Mouse (Mus musculus): ENCODE measurements around the gene Dll4.
A peak's percentile ranks its signal among the peaks of the same experiment; 100 is the strongest.

Gene Dll4

DNA sequence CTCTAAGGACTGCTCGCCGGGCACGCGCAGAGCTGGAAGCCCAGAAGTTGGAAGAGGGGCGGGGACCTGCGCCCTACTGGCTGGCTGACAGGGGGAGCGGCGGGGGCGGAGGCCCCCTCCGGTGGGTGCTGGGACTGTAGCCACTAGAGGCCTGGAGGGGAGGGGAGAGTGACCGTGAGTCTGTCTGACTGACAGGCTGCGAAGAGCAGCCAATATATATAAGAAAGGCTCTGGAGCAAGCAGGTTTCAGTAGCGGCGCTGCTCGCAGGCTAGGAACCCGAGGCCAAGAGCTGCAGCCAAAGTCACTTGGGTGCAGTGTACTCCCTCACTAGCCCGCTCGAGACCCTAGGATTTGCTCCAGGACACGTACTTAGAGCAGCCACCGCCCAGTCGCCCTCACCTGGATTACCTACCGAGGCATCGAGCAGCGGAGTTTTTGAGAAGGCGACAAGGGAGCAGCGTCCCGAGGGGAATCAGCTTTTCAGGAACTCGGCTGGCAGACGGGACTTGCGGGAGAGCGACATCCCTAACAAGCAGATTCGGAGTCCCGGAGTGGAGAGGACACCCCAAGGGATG is at the start of gene Dll4:
Gene Dll4 (plus strand): TSS at position 217 of the 576 bp plus-strand sequence.
- DNase-seq (ENCODE audit: low read depth, low spot score) = peak; percentile 47

DNA sequence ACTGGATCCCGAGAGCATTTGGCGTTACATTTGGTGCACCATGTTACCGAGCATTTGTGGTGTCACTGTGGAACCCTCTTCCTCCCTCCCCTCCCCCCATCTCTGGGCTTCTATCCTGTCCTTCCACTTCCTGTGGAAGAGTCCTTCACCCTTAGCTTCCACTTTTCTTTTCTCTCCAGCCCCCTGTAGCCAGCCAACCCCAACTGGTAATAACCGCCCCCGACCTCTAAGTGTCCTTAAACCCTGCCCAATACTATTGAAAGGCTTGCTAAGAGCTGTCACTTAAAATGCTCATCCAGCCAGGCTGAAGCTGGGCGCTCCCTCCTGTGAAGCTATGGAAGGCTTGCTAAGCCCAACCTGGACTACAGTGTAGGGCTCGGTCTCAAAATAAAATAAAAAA is 48.7 kb upstream of the Dll4 start:
- no peak for DNase-seq (ENCODE audit: low read depth, low spot score)

DNA sequence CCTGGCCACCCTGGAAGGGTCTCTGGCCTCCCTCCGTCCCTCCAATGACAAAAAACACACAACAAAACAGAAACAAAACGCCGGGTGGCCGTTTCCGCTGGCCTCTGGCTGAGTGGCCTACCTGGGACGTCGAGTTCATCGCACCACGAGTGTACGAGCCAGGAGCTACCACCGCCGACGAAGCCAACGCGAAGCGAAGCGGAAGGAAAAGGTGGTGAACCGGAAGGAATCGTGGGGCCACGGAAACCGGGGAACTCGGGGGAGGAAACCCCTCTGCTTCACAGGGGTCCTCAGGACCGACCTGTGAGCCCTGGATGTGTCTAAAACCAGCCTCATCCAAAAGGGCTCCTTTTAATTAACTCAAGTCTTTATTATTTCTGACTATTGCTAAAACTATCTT is 47.8 kb upstream of the Dll4 start:
- DNase-seq (ENCODE audit: low read depth, low spot score) = no peak

DNA sequence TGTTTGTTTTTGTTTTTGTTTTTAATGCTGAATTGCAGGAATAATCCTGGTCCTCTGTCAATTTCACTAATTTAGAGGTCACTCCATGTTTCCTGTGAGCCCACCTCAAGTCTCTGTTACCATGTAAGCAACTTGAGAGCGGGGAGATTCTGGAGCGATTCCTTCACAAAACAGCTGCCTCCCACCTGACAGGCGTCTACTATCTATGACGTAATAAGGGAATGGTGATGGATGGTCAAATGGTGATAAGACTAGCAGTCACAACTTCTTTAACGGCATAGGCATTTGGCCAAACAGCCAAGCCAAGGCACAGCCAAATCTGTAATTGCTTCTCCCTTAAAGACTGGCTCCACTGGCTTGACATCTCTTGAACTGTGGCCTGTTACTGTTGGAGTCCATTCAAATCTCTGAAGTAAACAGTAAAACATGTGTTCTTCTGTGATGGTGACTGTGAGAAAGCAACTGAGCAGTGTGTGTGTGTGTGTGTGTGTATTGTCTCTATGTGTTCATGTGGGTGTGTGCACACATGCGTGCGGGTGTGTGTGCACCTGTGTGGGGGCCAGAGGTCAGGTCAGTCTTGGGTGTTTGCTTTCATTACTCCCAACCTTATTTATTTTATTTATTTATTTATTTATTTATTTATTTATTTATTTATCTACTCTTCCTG is 43.6 kb upstream of the Dll4 start:
- no peak for DNase-seq (ENCODE audit: low read depth, low spot score)

DNA sequence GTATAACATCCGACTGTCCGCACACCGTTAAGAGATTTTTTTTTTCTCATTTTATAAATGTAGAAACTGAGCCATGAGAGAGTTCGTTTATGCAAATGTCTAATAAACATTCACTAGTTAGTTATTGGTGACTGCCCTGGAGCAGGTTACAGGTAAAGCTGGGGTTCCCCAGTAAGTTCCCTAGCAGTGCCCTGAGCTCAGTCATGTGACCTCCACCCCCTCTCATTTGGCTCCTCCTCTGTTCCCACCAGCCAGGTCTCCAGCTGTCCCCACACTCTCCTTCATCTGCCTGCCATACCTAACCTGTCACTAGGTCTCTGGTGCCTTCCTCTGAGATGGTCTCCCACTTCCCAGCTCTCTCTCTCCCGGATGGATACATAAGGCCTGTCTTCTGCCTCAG is 38.2 kb upstream of the Dll4 start:
- DNase-seq (ENCODE audit: low read depth, low spot score) = no peak

DNA sequence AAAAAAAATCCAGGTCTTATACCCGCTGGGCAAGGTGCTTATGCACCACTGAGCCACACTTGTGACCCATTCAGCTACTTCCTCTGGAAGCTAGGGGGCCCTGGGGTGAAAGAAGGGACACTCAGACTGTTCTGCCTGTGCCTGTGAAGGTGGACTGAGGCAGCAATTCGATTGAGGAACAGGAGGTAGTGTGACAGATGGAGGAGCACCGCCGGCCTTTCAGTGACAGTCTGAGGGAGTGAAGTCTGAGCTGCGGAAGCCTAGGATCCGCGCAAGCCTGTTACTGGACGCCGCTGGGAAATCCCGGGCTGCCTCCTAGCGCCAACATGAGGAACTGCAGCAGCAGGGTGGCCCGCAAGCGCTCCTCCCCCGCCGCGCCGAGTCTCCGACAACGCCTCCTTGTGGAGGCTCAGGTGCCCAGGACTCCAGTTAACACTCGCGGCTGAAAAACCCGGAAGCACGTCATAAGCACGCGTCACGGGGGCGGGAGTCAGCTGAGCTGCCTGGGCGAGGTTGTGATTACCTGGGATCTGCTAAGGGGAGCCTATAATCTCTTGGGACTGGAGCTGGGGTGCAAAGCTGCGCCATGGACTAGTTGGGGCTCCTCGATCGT is 37.2 kb upstream of the Dll4 start, which contains the start of gene Vps18:
Gene Vps18 (plus strand): TSS at position 471 of the 613 bp plus-strand sequence.
- DNase-seq (ENCODE audit: low read depth, low spot score) = peak; percentile 97

DNA sequence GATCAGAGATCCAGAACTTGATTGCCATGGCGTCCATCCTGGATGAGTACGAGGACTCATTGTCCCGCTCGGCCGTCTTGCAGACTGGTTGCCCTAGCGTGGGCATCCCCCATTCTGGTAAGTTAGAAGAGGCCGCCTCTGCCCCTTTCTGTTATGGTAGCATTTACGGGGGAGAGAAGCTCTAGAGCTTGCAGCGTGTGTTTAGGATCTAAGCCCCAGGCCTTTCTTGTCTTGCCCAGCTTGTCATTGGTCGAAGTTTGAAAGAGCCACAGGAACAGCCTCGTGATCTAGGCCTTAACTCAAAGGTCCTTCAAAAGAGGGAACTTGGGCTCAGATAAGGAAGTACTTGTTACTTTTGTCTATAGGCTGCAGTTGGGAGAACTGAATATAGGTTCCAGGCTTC is 36.6 kb upstream of the Dll4 start:
- no peak for DNase-seq (ENCODE audit: low read depth, low spot score)

DNA sequence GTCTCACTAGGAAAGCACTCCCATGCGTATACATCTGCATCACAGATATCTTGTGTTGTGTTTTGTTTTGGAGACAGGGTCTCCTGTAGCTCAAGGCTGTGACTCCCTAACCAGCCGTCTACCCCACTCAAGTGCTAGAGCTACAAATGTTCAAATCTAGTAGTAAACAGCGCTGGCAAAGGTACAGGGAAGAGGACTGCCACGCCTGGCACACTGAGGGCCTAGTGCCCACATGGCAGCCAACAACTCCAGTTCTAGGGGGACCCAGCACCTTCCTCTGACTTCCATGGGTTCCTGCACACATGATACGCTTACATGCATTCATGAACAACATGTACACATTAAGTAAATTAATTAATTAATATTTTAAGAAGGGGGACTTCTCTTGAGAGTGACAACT is 33.3 kb upstream of the Dll4 start:
- no peak for DNase-seq (ENCODE audit: low read depth, low spot score)

DNA sequence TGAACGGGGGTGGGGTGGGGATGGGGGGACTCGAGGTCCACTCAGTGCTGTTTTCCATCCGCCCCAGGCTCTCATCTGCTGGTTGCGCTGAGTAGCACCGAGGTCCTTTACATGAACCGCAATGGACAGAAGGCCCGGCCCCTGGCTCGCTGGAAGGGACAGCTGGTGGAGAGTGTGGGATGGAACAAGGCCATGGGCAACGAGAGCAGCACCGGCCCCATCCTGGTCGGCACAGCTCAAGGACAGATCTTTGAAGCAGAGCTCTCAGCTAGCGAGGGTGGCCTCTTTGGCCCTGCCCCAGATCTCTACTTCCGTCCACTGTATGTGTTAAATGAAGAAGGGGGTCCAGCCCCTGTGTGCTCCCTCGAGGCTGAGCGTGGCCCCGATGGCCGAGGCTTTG is 32.7 kb upstream of the Dll4 start:
- DNase-seq (ENCODE audit: low read depth, low spot score) = no peak

DNA sequence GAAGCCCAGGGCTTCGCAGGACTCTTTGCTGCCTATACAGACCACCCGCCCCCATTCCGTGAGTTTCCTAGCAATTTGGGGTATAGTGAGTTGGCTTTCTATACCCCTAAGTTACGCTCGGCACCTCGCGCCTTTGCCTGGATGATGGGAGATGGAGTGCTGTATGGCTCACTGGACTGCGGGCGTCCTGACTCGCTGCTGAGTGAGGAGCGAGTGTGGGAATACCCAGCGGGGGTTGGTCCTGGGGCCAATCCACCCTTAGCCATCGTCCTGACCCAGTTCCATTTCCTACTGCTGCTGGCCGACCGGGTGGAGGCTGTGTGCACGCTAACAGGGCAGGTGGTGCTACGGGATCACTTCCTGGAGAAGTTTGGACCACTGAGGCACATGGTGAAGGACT is 32.3 kb upstream of the Dll4 start:
- no peak for DNase-seq (ENCODE audit: low read depth, low spot score)

DNA sequence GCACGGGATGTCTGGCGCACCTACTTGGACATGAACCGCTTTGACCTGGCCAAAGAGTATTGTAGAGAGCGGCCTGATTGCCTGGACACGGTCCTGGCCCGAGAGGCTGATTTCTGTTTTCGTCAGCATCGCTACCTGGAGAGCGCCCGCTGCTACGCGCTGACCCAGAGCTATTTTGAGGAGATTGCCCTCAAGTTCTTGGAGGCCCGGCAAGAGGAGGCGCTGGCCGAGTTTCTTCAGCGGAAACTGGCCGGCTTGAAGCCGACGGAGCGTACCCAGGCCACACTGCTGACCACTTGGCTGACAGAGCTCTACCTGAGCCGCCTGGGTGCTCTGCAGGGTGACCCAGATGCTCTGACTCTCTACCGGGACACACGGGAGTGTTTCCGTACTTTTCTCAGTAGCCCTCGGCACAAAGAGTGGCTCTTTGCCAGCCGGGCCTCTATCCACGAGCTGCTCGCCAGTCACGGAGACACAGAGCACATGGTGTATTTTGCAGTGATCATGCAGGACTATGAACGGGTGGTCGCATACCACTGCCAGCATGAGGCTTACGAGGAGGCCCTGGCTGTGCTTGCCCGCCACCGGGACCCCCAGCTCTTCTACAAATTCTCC is 31.7 kb upstream of the Dll4 start:
- no peak for DNase-seq (ENCODE audit: low read depth, low spot score)

DNA sequence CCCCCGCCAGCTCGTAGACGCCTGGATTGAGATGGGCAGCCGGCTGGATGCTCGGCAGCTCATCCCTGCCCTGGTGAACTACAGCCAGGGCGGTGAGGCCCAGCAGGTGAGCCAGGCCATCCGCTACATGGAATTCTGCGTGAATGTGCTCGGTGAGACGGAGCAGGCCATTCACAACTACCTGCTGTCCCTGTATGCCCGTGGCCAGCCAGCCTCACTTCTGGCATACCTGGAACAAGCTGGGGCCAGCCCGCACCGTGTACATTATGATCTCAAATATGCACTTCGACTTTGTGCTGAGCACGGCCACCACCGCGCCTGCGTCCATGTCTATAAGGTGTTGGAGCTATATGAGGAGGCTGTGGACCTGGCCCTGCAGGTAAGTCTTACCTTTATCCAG is 31.2 kb upstream of the Dll4 start:
- DNase-seq (ENCODE audit: low read depth, low spot score) = no peak

DNA sequence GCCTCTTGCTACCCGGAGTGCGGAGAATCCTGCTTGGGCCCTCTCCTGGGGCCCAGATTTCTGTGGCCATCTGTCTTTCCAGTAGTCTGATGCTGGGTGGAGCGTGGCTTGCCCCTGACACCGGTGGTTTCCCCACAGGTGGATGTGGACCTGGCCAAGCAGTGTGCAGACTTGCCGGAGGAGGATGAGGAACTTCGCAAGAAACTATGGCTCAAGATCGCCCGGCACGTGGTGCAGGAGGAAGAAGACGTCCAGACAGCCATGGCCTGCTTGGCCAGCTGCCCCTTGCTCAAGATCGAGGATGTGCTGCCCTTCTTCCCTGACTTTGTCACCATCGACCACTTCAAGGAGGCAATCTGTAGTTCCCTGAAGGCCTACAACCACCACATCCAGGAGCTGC is 28.8 kb upstream of the Dll4 start:
- DNase-seq (ENCODE audit: low read depth, low spot score) = no peak

DNA sequence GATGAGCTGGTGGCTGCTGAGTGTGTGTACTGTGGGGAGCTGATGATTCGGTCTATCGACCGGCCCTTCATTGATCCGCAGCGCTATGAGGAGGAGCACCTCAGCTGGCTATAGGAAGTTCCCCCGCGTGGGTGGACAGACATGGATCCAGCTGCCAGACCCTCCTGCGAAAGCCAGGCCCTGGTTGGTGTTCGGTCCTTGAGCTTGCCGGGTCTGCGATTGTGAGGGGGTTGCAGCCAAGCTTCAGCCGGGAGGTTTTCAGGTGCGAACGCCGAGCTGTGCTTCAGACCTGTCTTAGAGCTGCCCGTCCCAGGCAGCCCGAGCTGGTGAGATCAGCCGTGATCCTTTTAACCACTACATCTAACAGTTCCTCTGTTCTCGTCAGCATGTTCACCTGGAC is 28.1 kb upstream of the Dll4 start:
- no peak for DNase-seq (ENCODE audit: low read depth, low spot score)

DNA sequence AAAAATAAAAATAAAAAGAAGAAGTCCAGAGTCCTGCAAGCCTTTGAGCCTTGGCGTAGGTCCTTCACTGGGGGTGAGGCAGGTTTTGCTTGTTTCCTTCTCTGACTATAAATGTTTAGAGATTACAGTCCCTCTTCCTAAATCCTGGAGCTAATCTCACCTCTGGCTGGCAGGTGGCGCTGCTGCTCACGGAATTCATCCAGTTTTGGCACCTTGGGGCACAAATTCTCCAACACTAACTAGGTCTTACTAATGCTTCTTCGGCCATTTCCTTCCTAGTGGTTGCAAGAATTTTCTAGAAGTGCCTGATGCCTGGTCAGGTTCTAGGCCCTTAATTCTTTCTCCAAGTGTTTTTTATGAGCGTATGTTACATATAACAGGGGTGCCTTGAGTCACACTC is 27.3 kb upstream of the Dll4 start:
- DNase-seq (ENCODE audit: low read depth, low spot score) = peak; percentile 42

DNA sequence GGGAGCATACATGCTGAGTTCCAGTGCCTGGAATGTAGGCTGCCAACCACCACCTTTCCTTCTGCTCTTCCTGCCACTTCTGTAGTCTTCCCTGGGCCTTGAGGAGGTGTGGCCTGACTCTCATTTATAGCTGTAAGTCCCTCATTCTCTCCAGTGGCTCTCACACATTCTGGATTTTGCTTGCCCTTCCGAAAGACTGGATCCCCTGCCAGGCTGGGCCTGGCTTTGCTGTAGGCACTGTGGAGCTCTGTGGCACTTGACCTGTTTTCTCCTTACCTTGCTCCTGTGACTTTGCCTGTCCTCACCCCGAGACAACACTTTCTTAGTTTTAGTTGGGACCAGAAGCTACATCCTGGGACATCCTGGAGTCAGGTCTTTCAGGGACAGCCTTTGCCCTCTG is 26.7 kb upstream of the Dll4 start:
- no peak for DNase-seq (ENCODE audit: low read depth, low spot score)

DNA sequence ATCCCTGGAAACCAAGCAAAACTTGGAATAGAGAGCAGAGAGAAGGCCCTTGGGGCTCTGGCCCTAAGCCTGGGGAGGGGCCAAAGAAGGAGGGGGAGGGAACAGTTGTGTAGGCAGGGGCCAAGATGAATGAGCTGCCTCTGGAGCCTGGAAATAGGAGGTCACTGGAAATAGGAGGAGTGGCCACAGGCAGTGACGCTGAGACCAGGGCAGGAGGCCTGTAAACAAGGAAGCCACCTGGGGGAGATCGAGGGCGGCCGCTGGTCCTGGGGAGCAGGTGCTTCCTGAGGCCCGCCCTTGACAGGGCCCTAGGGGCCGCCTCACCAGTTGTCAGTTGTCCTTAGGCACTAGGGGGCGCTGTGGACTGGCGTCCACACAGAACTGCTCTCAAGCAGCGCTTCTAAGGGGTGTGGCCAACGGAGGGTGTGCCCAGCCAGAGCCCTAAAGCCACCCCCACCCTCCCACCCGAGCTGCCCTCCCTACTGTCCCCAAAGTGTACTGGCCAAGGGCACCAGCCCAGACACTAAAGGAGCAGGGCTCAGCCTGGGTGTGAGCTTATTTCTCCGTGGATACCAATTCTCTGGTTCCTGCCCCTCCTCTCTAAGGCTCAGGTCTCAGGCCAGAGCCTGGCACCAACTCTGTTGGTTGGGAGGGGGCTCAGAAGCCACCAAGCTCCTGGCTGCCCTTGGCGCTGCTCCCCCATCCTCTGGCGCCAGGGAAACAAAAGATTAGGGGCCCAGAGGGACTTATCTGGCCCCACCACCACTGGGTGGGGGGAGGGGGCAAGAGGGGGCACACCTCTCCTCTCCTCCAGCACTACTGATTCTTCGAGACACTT is 25.4 kb upstream of the Dll4 start:
- DNase-seq (ENCODE audit: low read depth, low spot score) = peak; percentile 90

DNA sequence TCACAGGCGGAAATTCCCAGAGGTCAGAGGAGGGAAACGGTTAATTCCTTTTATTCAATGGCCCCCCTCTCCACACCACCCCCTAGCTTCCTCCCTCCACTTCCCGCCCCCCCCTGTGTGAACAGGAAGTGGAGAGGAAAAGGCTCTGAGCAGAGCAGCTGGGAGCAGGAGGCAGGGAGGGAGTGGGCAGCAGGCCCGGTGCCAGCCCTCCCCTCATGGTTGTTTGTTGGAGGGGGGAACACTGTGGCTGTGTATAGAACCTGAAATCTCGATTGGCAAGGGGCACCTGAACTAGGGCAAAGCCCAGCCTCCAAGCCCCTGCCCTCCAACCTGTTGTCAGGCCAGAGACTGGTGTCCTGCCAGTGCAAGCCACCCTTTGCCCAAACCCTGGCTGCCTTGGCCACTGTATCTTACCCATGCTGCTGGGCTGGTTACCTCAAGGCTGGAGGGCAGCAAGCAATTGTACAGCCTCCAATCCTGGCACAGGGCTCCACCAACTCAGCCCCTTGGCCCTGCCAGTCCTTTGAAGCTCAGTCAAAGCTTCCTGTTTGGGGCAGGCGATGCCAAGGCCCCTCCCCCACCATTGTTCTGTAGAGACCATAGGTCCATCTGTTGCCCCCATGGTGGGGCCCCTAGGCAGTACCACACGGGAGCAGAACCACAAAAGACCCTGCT is 24.6 kb upstream of the Dll4 start:
- DNase-seq (ENCODE audit: low read depth, low spot score) = peak; percentile 44

DNA sequence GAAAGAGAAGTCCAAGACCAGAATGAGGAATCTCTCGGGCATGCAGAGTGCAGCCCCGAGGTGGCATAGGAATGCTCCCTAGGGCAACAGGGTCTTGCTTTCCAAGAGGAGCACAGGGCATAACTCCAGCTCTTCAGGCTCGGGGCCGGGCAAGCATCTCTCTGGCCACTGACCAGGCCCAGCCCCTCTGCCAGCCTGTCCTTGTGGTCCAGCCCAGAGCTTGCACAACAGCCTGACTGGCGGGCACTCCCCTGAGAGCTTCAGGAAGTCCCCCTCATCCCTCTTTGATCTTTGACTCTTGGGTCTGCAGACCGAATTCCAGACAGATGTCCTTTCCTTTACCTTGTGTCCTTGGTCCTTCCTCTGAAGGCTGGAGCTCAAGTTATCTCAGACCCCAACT is 22.7 kb upstream of the Dll4 start:
- no peak for DNase-seq (ENCODE audit: low read depth, low spot score)

DNA sequence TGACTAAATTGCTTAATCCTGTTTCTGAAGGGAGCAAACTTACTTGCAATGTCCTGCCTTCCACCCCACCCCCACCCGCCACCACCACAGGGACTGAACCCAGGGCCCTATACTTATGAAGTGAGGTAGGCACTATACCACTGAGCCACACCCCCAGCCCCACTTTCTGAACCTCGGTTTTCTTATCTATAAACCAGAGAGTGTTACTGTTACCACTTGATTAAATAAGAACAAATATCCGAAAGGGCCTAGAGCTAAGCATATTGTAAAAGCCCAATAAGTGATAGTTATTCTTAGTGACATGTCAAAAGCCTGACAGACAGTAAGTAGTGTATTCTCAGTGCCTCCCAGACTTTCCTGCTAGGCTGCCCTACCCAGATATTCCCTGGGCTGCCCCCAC is 21.2 kb upstream of the Dll4 start:
- DNase-seq (ENCODE audit: low read depth, low spot score) = no peak

DNA sequence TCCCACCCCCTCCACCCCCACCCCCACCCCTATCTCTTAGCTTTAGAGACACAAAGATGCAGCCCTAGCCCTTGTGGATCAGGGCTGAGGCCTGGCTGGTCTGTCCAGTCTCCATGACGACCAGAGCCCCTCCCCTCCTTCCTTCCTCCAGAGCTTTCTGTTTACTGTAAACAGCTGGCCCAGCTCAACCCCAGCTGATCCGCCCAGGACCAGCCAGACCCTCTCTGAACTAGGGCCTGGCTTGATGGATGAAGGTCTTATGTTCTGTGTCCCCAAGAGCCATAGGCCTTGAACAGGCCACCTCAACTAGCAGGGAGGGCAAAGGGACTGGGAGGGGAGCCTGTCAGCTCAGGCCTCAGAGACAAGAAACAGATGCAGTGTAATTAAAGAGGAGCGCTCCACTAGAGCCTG is 20.8 kb upstream of the Dll4 start:
- no peak for DNase-seq (ENCODE audit: low read depth, low spot score)

Data from skeletal muscle tissue, adult 2 months (tissue).